Mouse (Mus musculus) limb, embryonic 10.5 days (tissue): Measurements from ENCODE around the gene Chp1. TPM values are rescaled to one million over a fixed set of nuclear protein-coding genes. Genes with fewer than 3 reads are reported as not detected.
"Not testable (repeated sequence)": the region's sequence is repeated elsewhere in the genome, so short reads cannot be mapped to it uniquely, and the experiment has no call there.

Experiments
- DNase-seq: peaks from one replicate; pipeline ENCODE4 v3.0.0-alpha.2; 2017; ENCODE audit warnings: low spot score
- H3K27ac ChIP-seq: fragments of 300-500 bp; sonication (generic); 2 replicates; pipeline ENCODE4 v1.5.1; 2016; ENCODE audit warnings: mild to moderate bottlenecking
- H3K27me3 ChIP-seq: fragments of 300-500 bp; sonication (generic); 2 replicates; pipeline ENCODE4 v1.6.1; 2016; ENCODE audit warnings: low read depth, mild to moderate bottlenecking; ENCODE audit not compliant: poor library complexity, severe bottlenecking
- H3K36me3 ChIP-seq: fragments of 300-500 bp; sonication (generic); 2 replicates; pipeline ENCODE4 v1.6.1; 2016; ENCODE audit warnings: mild to moderate bottlenecking, moderate library complexity
- H3K4me1 ChIP-seq: fragments of 300-500 bp; sonication (generic); 2 replicates; pipeline ENCODE4 v1.6.1; 2016
- H3K4me3 ChIP-seq: fragments of 300-500 bp; sonication (generic); 2 replicates; pipeline ENCODE4 v1.5.1; 2016; ENCODE audit warnings: mild to moderate bottlenecking, moderate library complexity
- H3K9me3 ChIP-seq: fragments of 300-500 bp; sonication (generic); replicated peaks from 2 replicates; pipeline ENCODE4 v1.6.1; 2016; ENCODE audit warnings: mild to moderate bottlenecking
- WGBS: fragments of 180-500 bp; shearing (Covaris S2); methylation state at CpG from one replicate; pipeline ENCODE4 v1.1.7; 2016; 5-methylcytosine and 5-hydroxymethylcytosine counted together
- polyA plus RNA-seq: library from polyadenylated mRNA; unstranded; fragments of >200 nt; fragmentation: Nextera tagmentation; extraction: Ambion mirVana; gene quantifications from 2 replicates; pipeline ENCODE4 v1.2.1, GENCODE M21; 2016

Chp1 gene
- polyA plus RNA-seq: 46.9 and 57.3 TPM in 2 replicates

DNA sequence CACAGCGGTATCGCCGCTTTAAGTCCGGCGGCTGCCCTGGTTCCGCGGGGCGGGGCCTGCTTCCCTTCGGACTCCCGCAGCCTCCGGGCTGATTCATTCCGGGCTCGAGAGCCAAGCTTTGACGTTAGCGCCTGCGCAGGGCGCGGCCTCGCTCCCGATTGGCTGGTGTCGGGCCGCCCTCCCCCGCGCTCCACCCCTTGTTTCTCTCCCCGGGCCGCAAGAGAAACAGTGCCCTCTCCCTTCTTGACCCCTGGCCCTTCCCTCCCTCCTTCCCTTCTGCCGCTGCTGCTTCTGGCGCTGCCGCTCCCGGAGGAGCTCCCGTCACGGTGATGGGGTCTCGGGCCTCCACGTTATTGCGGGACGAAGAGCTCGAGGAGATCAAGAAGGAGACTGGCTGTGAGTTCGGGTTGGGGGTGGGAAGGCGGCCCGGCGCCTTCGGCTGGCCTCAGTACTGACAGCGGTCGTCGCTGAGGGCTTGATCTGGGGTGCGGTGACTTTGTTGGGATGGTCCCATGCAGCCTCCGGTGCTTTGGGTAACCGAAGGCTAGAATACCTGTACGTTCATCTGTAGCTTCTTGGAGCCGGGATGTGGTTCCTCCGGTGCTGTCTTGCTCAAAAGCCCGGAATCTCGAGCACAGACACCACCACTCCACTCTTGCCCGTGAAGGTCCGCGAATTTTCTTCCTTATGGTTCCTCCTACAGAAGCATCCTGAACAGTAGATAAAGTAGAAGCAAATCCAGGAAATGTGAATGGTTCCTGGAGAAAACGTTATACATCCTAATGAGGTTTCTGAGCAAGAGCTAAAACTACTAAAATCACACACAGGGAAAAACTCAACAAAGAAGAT, at the start of gene Chp1, which contains the start of gene Exd1:
Chp1 (plus strand) TSS at position 176 of the 849 bp plus-strand sequence.
Exd1 (minus strand) TSS at position 106 of the 849 bp plus-strand sequence.
- Histone ChIP-seq H3K4me3 (peak within 1 kb of the TSS; percentile 78), H3K36me3 (0 out of 2 replicates have a peak, but pooled peaks cover 4% of the 10 kb centered on the region), H3K27me3 (no peaks in the 10 kb centered on the region), H3K27ac (peak within 1 kb of the TSS; percentile 85), H3K4me1 (peaks cover 17% of the 10 kb centered on the region), H3K9me3 (no peaks in the 10 kb centered on the region)
- DNase-seq: peak; percentile 98
- whole genome bisulfite sequencing: under 1% methylated on average over 57 of the region's 57 CpGs

- Histone ChIP-seq H3K36me3 (no peaks in the 10 kb centered on the region), H3K27ac (no peak overlapping the region), H3K9me3 (no peaks in the 10 kb centered on the region), H3K27me3 (no peaks in the 10 kb centered on the region), H3K4me3 (no peak overlapping the region), H3K4me1 (no peaks in the 10 kb centered on the region)
- 93% methylated on average over 2 of the region's 2 CpGs for WGBS
- no peak for DNase-seq
Observed at GRCm38 (mm10) chr2:119498859-119499258, 48.6 kb upstream of the Chp1 start.

- DNase-seq: no peak
- H3K9me3 ChIP-seq: no peaks in the 10 kb centered on the region
- WGBS: 92% methylated on average over 2 of the region's 2 CpGs
- no peaks in the 10 kb centered on the region for H3K36me3 ChIP-seq
- H3K4me1 ChIP-seq: no peaks in the 10 kb centered on the region
- no peaks in the 10 kb centered on the region for H3K27me3 ChIP-seq
- no peak overlapping the region for H3K4me3 ChIP-seq
- H3K27ac ChIP-seq: no peak overlapping the region
Observed at GRCm38 (mm10) chr2:119500965-119501652, 46.4 kb upstream of the Chp1 start.

DNA sequence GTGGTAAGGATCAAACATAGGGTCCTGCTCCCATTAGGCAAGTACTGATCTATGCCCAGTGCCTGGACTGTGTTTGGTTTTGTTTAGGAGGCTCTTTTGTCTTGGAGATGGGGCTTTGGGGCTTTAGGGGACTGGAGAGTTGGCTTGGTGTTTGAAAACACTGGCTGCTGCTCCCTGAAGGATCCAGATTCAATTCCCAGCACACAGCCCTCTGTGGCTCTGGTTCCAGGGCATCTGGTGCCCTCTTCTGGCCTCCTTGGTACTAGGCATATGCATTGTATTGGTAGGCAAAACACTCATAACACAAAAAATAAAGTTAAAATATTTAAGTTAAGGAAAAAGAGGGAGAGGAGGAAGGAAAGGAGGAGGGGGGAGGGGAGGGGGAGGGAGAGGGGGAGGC, 40.4 kb upstream of the Chp1 start:
- Histone ChIP-seq H3K4me3 (no peak overlapping the region), H3K36me3 (no peaks in the 10 kb centered on the region), H3K4me1 (no peaks in the 10 kb centered on the region), H3K9me3 (no peaks in the 10 kb centered on the region), H3K27me3 (no peaks in the 10 kb centered on the region), H3K27ac (no peak overlapping the region)
- no peak for DNase-seq

- DNase-seq, H3K27ac ChIP-seq, H3K9me3 ChIP-seq, H3K36me3 ChIP-seq, H3K27me3 ChIP-seq, H3K4me1 ChIP-seq, H3K4me3 ChIP-seq: not testable (repeated sequence)
- WGBS: 60% methylated on average over 7 of the region's 7 CpGs
Observed at GRCm38 (mm10) chr2:119508518-119508917, 39.0 kb upstream of the Chp1 start.

GRCm38 (mm10) chr2:119510856-119511255, 36.6 kb upstream of the Chp1 start:
- 88% methylated on average over 2 of the region's 2 CpGs for WGBS
- H3K9me3 ChIP-seq: no peaks in the 10 kb centered on the region
- no peak overlapping the region for H3K4me3 ChIP-seq
- H3K27ac ChIP-seq: no peak overlapping the region
- H3K27me3 ChIP-seq: no peaks in the 10 kb centered on the region
- no peaks in the 10 kb centered on the region for H3K4me1 ChIP-seq
- no peaks in the 10 kb centered on the region for H3K36me3 ChIP-seq
- no peak for DNase-seq

- DNase-seq: no peak
- Histone ChIP-seq H3K9me3 (no peaks in the 10 kb centered on the region), H3K36me3 (no peaks in the 10 kb centered on the region), H3K27ac (no peak overlapping the region), H3K4me3 (no peak overlapping the region), H3K4me1 (no peaks in the 10 kb centered on the region), H3K27me3 (no peaks in the 10 kb centered on the region)
- WGBS: 74% methylated on average over 3 of the region's 3 CpGs
Observed at GRCm38 (mm10) chr2:119512292-119512691, 35.2 kb upstream of the Chp1 start.

DNA sequence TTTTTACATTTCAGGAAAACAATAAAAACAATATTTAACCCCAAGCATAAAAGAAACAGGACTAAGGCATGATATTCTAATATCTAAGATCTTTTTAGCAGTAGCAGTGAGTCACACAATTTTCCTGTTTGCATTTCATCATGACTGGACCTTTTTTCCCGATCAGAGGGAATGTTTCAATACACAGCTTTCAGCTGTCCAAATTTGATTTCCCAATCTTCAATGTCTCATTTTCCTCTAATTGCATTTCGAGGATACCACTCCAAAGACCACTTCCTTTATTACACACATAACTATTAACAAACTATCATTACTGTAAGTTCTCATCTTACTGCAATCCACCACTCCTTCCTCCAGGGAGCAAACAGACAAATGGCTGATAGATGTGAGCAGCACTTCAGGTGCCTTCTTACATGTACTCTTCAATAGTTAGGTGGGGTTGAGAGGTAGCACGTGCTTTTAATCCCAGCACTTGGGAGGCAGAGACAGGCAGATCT, 33.4 kb upstream of the Chp1 start:
- H3K27ac ChIP-seq: no peak overlapping the region
- no peak for DNase-seq
- no peaks in the 10 kb centered on the region for H3K27me3 ChIP-seq
- H3K36me3 ChIP-seq: no peaks in the 10 kb centered on the region
- no peaks in the 10 kb centered on the region for H3K4me1 ChIP-seq
- H3K4me3 ChIP-seq: no peak overlapping the region
- 89% methylated on average over 3 of the region's 3 CpGs for whole genome bisulfite sequencing
- H3K9me3 ChIP-seq: no peaks in the 10 kb centered on the region

GRCm38 (mm10) chr2:119516811-119517210, 30.7 kb upstream of the Chp1 start:
- Histone ChIP-seq H3K4me3 (no peak overlapping the region), H3K36me3 (no peaks in the 10 kb centered on the region), H3K27me3 (no peaks in the 10 kb centered on the region), H3K27ac (no peak overlapping the region), H3K9me3 (no peaks in the 10 kb centered on the region), H3K4me1 (no peaks in the 10 kb centered on the region)
- DNase-seq: no peak
- 48% methylated on average over 5 of the region's 5 CpGs for WGBS

DNA sequence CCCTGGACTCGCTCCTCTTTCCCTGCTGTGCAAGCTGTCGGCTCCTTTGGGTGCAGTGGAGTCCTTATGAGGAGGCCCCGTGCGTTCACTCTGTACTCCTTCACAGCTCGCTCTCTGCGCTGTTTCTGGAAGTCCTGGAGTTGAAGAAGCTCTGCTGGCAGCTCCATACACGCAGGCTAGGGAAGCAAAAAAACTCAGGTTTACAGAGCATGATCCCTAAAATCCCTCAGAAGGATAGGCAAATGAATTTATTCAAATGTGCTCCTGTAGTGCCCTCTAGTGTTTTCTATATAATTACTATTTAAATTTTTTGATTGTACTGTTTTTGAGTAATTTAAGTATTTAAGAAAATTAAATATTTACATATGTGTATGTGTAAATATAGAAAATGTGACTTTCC, 26.9 kb upstream of the Chp1 start:
- 82% methylated on average over 7 of the region's 7 CpGs for WGBS
- H3K4me1 ChIP-seq: no peaks in the 10 kb centered on the region
- no peaks in the 10 kb centered on the region for H3K36me3 ChIP-seq
- no peak for DNase-seq
- H3K27me3 ChIP-seq: no peaks in the 10 kb centered on the region
- no peaks in the 10 kb centered on the region for H3K9me3 ChIP-seq
- no peak overlapping the region for H3K27ac ChIP-seq
- no peak overlapping the region for H3K4me3 ChIP-seq

DNA sequence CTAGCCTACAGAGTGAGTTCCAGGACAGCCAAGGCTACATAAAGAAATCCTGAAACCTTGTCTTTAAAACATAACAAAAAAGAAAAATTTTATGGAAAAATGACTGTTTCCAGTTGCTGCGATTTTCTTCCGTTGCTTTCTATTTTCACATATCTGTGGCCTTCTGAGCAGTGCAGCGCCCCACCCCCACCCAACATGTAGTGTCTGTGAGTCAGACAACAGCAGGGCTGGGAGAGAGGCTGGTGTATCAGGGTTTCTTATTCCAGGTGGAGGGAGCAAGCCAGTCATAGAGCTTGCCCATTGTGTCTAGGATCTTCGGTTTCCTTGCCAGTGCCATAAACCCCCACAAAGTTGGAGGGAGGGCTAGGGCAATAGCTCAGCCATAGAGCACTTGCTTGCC, 23.7 kb upstream of the Chp1 start:
- Histone ChIP-seq H3K9me3 (no peaks in the 10 kb centered on the region), H3K36me3 (no peaks in the 10 kb centered on the region), H3K4me1 (no peaks in the 10 kb centered on the region), H3K4me3 (no peak overlapping the region), H3K27ac (no peak overlapping the region), H3K27me3 (no peaks in the 10 kb centered on the region)
- DNase-seq: no peak
- 84% methylated on average over 4 of the region's 4 CpGs for WGBS

DNA sequence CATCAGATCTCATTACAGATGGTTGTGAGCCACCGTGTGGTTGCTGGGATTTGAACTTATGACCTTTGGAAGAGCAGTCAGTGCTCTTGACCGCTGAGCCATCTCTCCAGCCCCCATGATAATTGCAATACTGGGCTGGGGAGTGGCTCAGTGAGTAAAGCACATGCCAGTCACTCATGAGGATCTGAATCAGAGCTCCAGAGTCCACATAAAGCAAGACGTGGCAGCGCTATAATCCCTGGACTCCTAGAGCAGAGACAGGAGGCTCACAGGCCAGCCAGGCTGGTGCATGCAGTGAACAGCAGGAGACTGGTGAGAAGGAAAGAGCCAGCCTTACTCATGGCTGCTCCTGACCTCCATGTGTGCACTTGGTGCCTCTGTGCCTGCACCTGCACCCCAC, 22.1 kb upstream of the Chp1 start:
- 62% methylated on average over 4 of the region's 4 CpGs for WGBS

DNA sequence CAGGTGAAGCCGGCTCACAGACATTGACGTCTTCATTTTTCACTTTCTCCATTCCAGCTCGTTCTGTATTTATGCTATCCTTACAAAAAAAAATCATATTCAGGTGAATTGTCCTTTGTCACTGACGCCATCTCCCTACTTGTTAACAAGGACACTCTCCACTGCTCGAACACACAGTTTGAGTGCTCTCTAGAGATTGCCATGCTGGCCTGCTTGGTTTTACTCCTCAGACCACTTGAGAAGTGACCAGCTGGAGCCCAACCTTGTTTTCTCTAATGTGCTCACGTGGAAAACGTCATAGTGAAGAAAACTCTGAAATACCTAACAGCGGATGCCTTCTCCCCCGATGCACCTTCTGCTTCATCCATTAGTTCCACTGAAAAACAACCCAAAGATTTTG, 8.7 kb upstream of the Chp1 start:
- Histone ChIP-seq H3K4me1 (no peaks in the 10 kb centered on the region), H3K9me3 (no peaks in the 10 kb centered on the region), H3K27me3 (no peaks in the 10 kb centered on the region), H3K36me3 (no peaks in the 10 kb centered on the region), H3K4me3 (no peak overlapping the region), H3K27ac (no peak overlapping the region)
- DNase-seq: no peak
- WGBS: 83% methylated on average over 9 of the region's 9 CpGs

More for the DNA sequence above, 22.1 kb upstream of the Chp1 start:
- no peaks in the 10 kb centered on the region for H3K27me3 ChIP-seq
- no peak for DNase-seq
- H3K4me3 ChIP-seq: no peak overlapping the region
- no peak overlapping the region for H3K27ac ChIP-seq
- no peaks in the 10 kb centered on the region for H3K36me3 ChIP-seq
- H3K4me1 ChIP-seq: no peaks in the 10 kb centered on the region
- H3K9me3 ChIP-seq: no peaks in the 10 kb centered on the region
